Mouse (Mus musculus): ENCODE measurements around the gene Rnf214. TPM values are rescaled to one million over a fixed set of nuclear protein-coding genes. Genes with fewer than 3 reads are reported as not detected.
A peak's percentile ranks its signal among the peaks of the same experiment; 100 is the strongest.

Gene Rnf214
- total RNA-seq, 2 experiments from 2014 or later = 70.9 to 77.5 TPM

GRCm38 (mm10) chr9:45938088-45938487, 31.4 kb upstream of the Rnf214 start:
- DNase-seq (ENCODE audit: low spot score in 2 of 2) = no peak
- intact Hi-C loops (cut with DNase I) = no loop called here

GRCm38 (mm10) chr9:45936883-45937282, 30.2 kb upstream of the Rnf214 start:
- intact Hi-C loops (cut with DNase I) = no loop called here

GRCm38 (mm10) chr9:45935628-45936210, 29.0 kb upstream of the Rnf214 start, which contains the start of gene Tagln:
Tagln (minus strand) TSS chr9:45936058.
- no peak for DNase-seq (ENCODE audit: low spot score in 2 of 2)

More at GRCm38 (mm10) chr9:45936883-45937282, 30.2 kb upstream of the Rnf214 start:
- DNase-seq (ENCODE audit: low spot score in 2 of 2) = peak; percentile 43 to 65

GRCm38 (mm10) chr9:45932571-45933415, 26.1 kb upstream of the Rnf214 start:
- DNase-seq (ENCODE audit: low spot score in 2 of 2) = peak in 1 of 2 experiments; percentile 65
- intact Hi-C loops (cut with DNase I) = no loop called here

More at GRCm38 (mm10) chr9:45935628-45936210, 29.0 kb upstream of the Rnf214 start, which contains the start of gene Tagln:
- intact Hi-C loops (cut with DNase I) = no loop called here

- intact Hi-C loops (cut with DNase I) = no loop called here
- no peak for DNase-seq (ENCODE audit: low spot score in 2 of 2)
Observed at GRCm38 (mm10) chr9:45931958-45932357, 25.2 kb upstream of the Rnf214 start.

GRCm38 (mm10) chr9:45929285-45929684, 22.6 kb upstream of the Rnf214 start:
- DNase-seq (ENCODE audit: low spot score in 2 of 2) = no peak
- intact Hi-C loops (cut with DNase I) = no loop called here

- intact Hi-C loops (cut with DNase I) = no loop called here
- DNase-seq (ENCODE audit: low spot score in 2 of 2) = no peak
Observed at GRCm38 (mm10) chr9:45919895-45920294, 13.2 kb upstream of the Rnf214 start.

GRCm38 (mm10) chr9:45917041-45917934, 10.6 kb upstream of the Rnf214 start:
- intact Hi-C loops (cut with DNase I) = no loop called here
- DNase-seq (ENCODE audit: low spot score in 2 of 2) = peak; percentile 46 to 67

- intact Hi-C loops (cut with DNase I) = no loop called here
- peak in 1 of 2 experiments; percentile 76 for DNase-seq (ENCODE audit: low spot score in 2 of 2)
Observed at GRCm38 (mm10) chr9:45915659-45916058, 8.9 kb upstream of the Rnf214 start.

GRCm38 (mm10) chr9:45911673-45912072, 5.0 kb upstream of the Rnf214 start:
- intact Hi-C loops (cut with DNase I) = no loop called here
- no peak for DNase-seq (ENCODE audit: low spot score in 2 of 2)

- intact Hi-C loops (cut with DNase I) = no loop called here
- no peak for DNase-seq (ENCODE audit: low spot score in 2 of 2)
Observed at GRCm38 (mm10) chr9:45910995-45911394, 4.3 kb upstream of the Rnf214 start.

- DNase-seq (ENCODE audit: low spot score in 2 of 2) = no peak
- intact Hi-C loops (cut with DNase I) = loop anchor here (2.0 to 10.0 kb wide), 3 partner anchors 48 to 492 kb away; partner anchors contain the start of genes Bace1 and Sidt2
Observed at GRCm38 (mm10) chr9:45907078-45907428, 342 bp upstream of the Rnf214 start.

GRCm38 (mm10) chr9:45905811-45906237, 887 bp downstream of the Rnf214 start:
- intact Hi-C loops (cut with DNase I) = loop anchor here (2.0 to 10.0 kb wide), 3 partner anchors 49 to 491 kb away; partner anchors contain the start of genes Bace1 and Sidt2
- peak in 1 of 2 experiments; percentile 16 for DNase-seq (ENCODE audit: low spot score in 2 of 2)

- DNase-seq (ENCODE audit: low spot score in 2 of 2) = no peak
- intact Hi-C loops (cut with DNase I) = loop anchor here (5.0 to 10.0 kb wide), 2 partner anchors 68 to 490 kb away; partner anchors contain the start of gene Bace1
Observed at GRCm38 (mm10) chr9:45905196-45905595, 1.5 kb downstream of the Rnf214 start.

- intact Hi-C loops (cut with DNase I) = no loop called here
- DNase-seq (ENCODE audit: low spot score in 2 of 2) = no peak
Observed at GRCm38 (mm10) chr9:45893681-45894080, 13.0 kb downstream of the Rnf214 start.

GRCm38 (mm10) chr9:45877928-45878327, 28.8 kb downstream of the Rnf214 start:
- DNase-seq (ENCODE audit: low spot score in 2 of 2) = no peak
- intact Hi-C loops (cut with DNase I) = no loop called here

GRCm38 (mm10) chr9:45870265-45870664, 36.4 kb downstream of the Rnf214 start:
- DNase-seq (ENCODE audit: low spot score in 2 of 2) = no peak
- intact Hi-C loops (cut with DNase I) = no loop called here

- intact Hi-C loops (cut with DNase I) = no loop called here
Observed at GRCm38 (mm10) chr9:45869181-45869580, 37.5 kb downstream of the Rnf214 start.

GRCm38 (mm10) chr9:45861813-45862212, 44.9 kb downstream of the Rnf214 start:
- peak in 1 of 2 experiments; percentile 60 for DNase-seq (ENCODE audit: low spot score in 2 of 2)
- intact Hi-C loops (cut with DNase I) = no loop called here

More at GRCm38 (mm10) chr9:45869181-45869580, 37.5 kb downstream of the Rnf214 start:
- no peak for DNase-seq (ENCODE audit: low spot score in 2 of 2)
